ENCODE assay signal across 8 mouse cellular contexts in genomic region chrX:161925973-161926682, GRCm38 (mm10).
DNase-seq lines count a peak whose midpoint lies in the region; ATAC-seq lines count a peak whose summit lies in the region.

No protein-coding gene starts in this region.

- no peaks in the 10 kb centered on the region for H3K4me1 ChIP-seq in forebrain, embryonic 16.5 days (replicated peaks; ENCODE audit: control insufficient read depth, insufficient read depth, low read length)
- H3K4me1 ChIP-seq in stomach, embryonic 14.5 days (ENCODE audit: control insufficient read depth, insufficient read depth, low read length): 0 out of 2 replicates have a peak, but pooled peaks cover 6% of the 10 kb centered on the region

- WGBS in forebrain, embryonic 16.5 days: 19% methylated on average over 6 of the region's 6 CpGs
- 29% methylated on average over 6 of the region's 6 CpGs for WGBS in stomach, embryonic 14.5 days

- 0 out of 2 replicates have a peak overlapping the region, but pooled peaks have one; percentile 0 for H3K27ac ChIP-seq in forebrain, embryonic 16.5 days (ENCODE audit: low read length)
- peak overlapping the region; percentile 74 for H3K27ac ChIP-seq in stomach, embryonic 14.5 days (ENCODE audit: low read length)

- DNase-seq in lung, postnatal 10 days: peak; percentile 14
- no peak for DNase-seq in lung, postnatal 25 days (ENCODE audit: low spot score)
- DNase-seq in kidney, postnatal 4 days: peak; percentile 23 to 52
- no peak for DNase-seq in cerebellum, postnatal 36 days
- no peak for DNase-seq in spleen, postnatal 14 days (ENCODE audit: low spot score in 2 of 2)
- no peak for DNase-seq in spleen, adult 12 weeks (ENCODE audit: low spot score)

- no peaks in the 10 kb centered on the region; the same call in 1 of the 2 replicates for H3K27me3 ChIP-seq in forebrain, embryonic 16.5 days (replicated peaks; ENCODE audit: control insufficient read depth, insufficient read depth, low read length)
- 0 out of 2 replicates have a peak, but pooled peaks cover 2% of the 10 kb centered on the region for H3K27me3 ChIP-seq in stomach, embryonic 14.5 days (ENCODE audit: control insufficient read depth, insufficient read depth, low read length)

- ATAC-seq in forebrain, embryonic 16.5 days: peak; percentile 89
- ATAC-seq in stomach, embryonic 14.5 days (ENCODE audit: insufficient number of reproducible peaks, insufficient read depth, low FRiP score, low read depth): peak; percentile 82

- no peak overlapping the region for H3K4me3 ChIP-seq in forebrain, embryonic 16.5 days (replicated peaks; ENCODE audit: low read length)
- H3K4me3 ChIP-seq in stomach, embryonic 14.5 days (ENCODE audit: low read depth, low read length): 0 out of 2 replicates have a peak overlapping the region, but pooled peaks have one; percentile 2

- no peak overlapping the region for H3K9ac ChIP-seq in forebrain, embryonic 16.5 days (replicated peaks; ENCODE audit: low read depth, low read length)
- H3K9ac ChIP-seq in stomach, embryonic 14.5 days (replicated peaks; ENCODE audit: low read depth, low read length): no peak overlapping the region

- 0 out of 2 replicates have a peak overlapping the region, but pooled peaks have one; percentile 19 for H3K4me2 ChIP-seq in forebrain, embryonic 16.5 days (ENCODE audit: low read length)
- H3K4me2 ChIP-seq in stomach, embryonic 14.5 days (replicated peaks; ENCODE audit: low read depth, low read length): peak overlapping the region; percentile 27; the same call in 1 of the 2 replicates

- H3K36me3 ChIP-seq in forebrain, embryonic 16.5 days (ENCODE audit: control insufficient read depth, insufficient read depth): no peaks in the 10 kb centered on the region
- no peaks in the 10 kb centered on the region for H3K36me3 ChIP-seq in stomach, embryonic 14.5 days (ENCODE audit: control insufficient read depth, insufficient read depth, low read length)

- H3K9me3 ChIP-seq in forebrain, embryonic 16.5 days (ENCODE audit: control insufficient read depth, low read length): no peaks in the 10 kb centered on the region
- H3K9me3 ChIP-seq in stomach, embryonic 14.5 days (ENCODE audit: control insufficient read depth, low read depth, low read length): no peaks in the 10 kb centered on the region

Comparison
In these comparisons a context has a peak if more than half of its experiments do, and no peak if none do; other contexts are left out.
1. DNase-seq: peak in lung, postnatal 10 days (single experiment) and kidney, postnatal 4 days (2 of 2); none in lung, postnatal 25 days (single experiment), cerebellum, postnatal 36 days (0 of 2), spleen, postnatal 14 days (0 of 2) and spleen, adult 12 weeks (single experiment).